Mouse (Mus musculus) CH12.LX (cell line): ENCODE measurements around the gene Ptprb.

ENCODE experiments used
- E2F4 ChIP-seq: IDR thresholded peaks from 2 replicates; pipeline ENCODE4 v1.6.1; 2011; ENCODE audit warnings: low read depth, low read length, improper control_type of control experiment; ENCODE audit not compliant: insufficient replicate concordance
- EP300 ChIP-seq: IDR thresholded peaks from 2 replicates; pipeline ENCODE4 v1.6.1; 2011; ENCODE audit warnings: low read length, improper control_type of control experiment
- MXI1 ChIP-seq: IDR thresholded peaks from 2 replicates; pipeline ENCODE4 v1.6.1; 2011; ENCODE audit warnings: mild to moderate bottlenecking, low read depth, low read length, improper control_type of control experiment

GRCm38 (mm10) chr10:116432421-116432820, 157.1 kb downstream of the Ptprb start:
- TF ChIP-seq E2F4 (no peak), EP300 (no peak), MXI1 (no peak)
